Mouse (Mus musculus): ENCODE results near the gene Olfm3. TPM values are rescaled to one million over a fixed set of nuclear protein-coding genes. Genes with fewer than 3 reads are reported as not detected.

The Olfm3 gene
- total RNA-seq, 2 experiments from 2014 or later, result not detected

- no peak for ATAC-seq (replicated peaks; ENCODE audit: poor library complexity)
These were observed 161.0 kb downstream of the Olfm3 start for GRCm38 (mm10) chr3:115064901-115065300.

GRCm38 (mm10) chr3:115080428-115081181 lies 176.7 kb downstream of the Olfm3 start:
- no peak for ATAC-seq (replicated peaks; ENCODE audit: poor library complexity)

- ATAC-seq (replicated peaks; ENCODE audit: poor library complexity), result no peak
These were observed 177.5 kb downstream of the Olfm3 start for GRCm38 (mm10) chr3:115081371-115081770.

- ATAC-seq (replicated peaks; ENCODE audit: poor library complexity), result no peak
These were observed 179.1 kb downstream of the Olfm3 start for GRCm38 (mm10) chr3:115082947-115083346.

- no peak for ATAC-seq (replicated peaks; ENCODE audit: poor library complexity)
These were observed 184.4 kb downstream of the Olfm3 start for GRCm38 (mm10) chr3:115088281-115088680.

GRCm38 (mm10) chr3:115090670-115091069 lies 186.8 kb downstream of the Olfm3 start:
- ATAC-seq (replicated peaks; ENCODE audit: poor library complexity), result no peak

GRCm38 (mm10) chr3:115095496-115095895 lies 191.6 kb downstream of the Olfm3 start:
- ATAC-seq (replicated peaks; ENCODE audit: poor library complexity), result no peak

- no peak for ATAC-seq (replicated peaks; ENCODE audit: poor library complexity)
These were observed 195.7 kb downstream of the Olfm3 start for GRCm38 (mm10) chr3:115099590-115099989.

- no peak for ATAC-seq (replicated peaks; ENCODE audit: poor library complexity)
These were observed 200.4 kb downstream of the Olfm3 start for GRCm38 (mm10) chr3:115104155-115104801.

- ATAC-seq (replicated peaks; ENCODE audit: poor library complexity), result no peak
These were observed 201.1 kb downstream of the Olfm3 start for GRCm38 (mm10) chr3:115104802-115105493.

GRCm38 (mm10) chr3:115145722-115146121 lies 241.8 kb downstream of the Olfm3 start:
- no peak for ATAC-seq (replicated peaks; ENCODE audit: poor library complexity)

- no peak for ATAC-seq (replicated peaks; ENCODE audit: poor library complexity)
These were observed 242.4 kb downstream of the Olfm3 start for GRCm38 (mm10) chr3:115146244-115146643.

GRCm38 (mm10) chr3:115158903-115159473 lies 255.1 kb downstream of the Olfm3 start:
- no peak for ATAC-seq (replicated peaks; ENCODE audit: poor library complexity)

- ATAC-seq (replicated peaks; ENCODE audit: poor library complexity), result no peak
These were observed 270.7 kb downstream of the Olfm3 start for GRCm38 (mm10) chr3:115174625-115175024.
